Mouse (Mus musculus) fibroblast of lung, adult 2 months (primary cell): Measurements from ENCODE around the gene Stk38.
A peak's percentile ranks its signal among the peaks of the same experiment; 100 is the strongest.
"Not testable (repeated sequence)": the region's sequence is repeated elsewhere in the genome, so short reads cannot be mapped to it uniquely, and the experiment has no call there.

Experiments used
- DNase-seq: peaks from one replicate; pipeline ENCODE4 v3.0.0-alpha.2; 2011; ENCODE audit warnings: low read depth

Gene Stk38

DNA sequence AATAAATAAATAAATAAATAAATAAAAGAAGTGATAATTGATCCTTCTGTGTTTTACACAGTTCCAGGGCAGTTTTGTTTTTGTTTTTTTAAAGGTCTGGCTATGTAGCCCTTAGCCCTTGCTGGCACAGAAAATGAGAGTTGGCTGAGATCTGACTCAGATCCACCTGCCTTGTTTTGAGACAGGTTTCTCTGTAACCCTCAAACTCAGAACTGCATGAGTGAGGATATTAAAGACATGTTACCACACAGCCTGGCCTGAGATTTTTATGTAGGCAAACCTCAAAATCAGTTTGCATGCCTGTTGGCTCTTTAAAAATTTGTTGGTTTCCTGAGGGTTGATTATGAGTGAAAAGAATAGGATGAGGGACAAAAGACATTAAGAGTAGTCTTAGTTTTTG is 27.7 kb upstream of the Stk38 start:
- no peak for DNase-seq

DNA sequence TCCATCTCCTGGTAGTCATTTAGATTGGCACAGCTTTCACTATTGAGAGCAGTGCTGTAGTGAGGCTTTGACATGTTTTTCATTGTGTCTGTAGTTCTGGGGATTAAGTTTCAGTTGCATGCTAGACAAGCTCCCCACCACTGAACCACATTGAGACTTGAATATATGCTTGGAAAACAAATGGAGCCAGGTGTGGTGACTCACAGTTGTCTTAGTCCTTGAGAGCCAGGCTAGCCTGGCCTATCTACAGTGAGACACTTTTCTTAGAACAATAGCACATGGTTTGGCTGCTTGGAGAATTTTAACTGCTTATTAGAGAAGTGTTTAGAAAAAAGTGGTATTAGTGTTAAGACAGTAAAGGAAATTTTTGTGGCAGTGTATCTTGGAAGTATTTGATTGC is 26.5 kb upstream of the Stk38 start:
- no peak for DNase-seq

DNA sequence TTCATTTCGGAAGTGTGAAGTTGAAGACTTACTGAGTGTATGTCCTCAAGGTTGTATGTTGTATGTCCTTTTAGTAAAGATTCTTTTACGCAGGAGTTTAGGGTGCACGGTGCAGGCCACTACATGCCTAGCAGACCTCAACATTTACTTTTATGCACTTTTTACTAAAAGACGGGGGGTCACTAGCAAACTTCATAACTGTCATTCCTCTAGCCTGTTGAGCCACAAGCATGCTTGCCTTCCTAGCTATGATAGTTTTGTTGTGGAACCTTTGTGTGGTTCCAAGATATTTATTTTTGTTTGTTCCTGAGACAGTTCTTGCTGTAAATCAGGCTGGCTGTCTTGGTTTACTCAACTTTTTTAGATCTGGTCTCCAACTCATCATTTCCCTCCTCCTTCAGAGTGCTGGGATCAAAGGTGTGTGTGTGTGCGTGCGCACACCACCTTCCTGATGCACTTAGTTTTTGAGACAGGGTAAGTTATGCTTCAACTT is 25.8 kb upstream of the Stk38 start:
- DNase-seq, result no peak

DNA sequence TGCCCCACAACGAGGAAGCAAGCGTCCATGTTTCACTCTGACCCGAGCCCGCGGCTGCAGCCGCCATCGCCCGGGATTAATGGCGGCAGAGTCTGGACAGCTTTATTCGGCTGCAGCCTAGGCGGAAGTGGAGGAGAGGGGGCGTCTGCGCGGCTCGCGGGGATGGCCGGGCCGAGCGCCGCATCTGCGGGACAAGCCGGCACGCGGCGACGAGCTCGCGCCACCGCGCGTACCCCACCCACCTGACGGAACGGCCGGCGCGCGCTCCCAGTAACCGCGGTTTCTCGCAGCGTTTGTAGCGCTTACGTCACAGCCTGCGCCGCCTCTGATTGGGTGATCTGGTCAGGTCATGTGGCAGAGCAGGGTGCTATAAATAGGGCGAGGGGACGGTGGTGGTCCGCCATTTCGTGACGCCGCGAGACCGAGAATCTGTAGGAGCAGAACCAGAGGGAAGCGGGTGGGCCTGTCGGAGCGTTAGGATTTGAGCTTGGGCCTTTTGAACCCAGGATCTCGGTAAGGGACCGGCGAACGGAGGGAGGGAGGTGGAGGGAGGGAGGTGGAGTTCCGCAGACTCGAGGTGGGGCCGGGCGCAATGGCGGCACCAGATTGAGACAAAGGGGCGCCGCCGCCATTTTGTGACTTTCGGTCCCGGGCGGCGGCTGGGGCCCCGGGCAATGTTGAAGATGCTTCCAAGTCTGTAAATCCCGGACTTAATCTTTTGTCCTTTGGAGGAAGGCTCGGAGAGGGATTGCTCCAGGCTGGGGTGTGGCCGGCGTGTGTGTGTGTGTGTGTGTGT is 24.7 kb upstream of the Stk38 start, which contains the start of gene Srsf3:
Srsf3 (plus strand) TSS at position 355 of the 796 bp plus-strand sequence.
- DNase-seq, result peak; percentile 87

DNA sequence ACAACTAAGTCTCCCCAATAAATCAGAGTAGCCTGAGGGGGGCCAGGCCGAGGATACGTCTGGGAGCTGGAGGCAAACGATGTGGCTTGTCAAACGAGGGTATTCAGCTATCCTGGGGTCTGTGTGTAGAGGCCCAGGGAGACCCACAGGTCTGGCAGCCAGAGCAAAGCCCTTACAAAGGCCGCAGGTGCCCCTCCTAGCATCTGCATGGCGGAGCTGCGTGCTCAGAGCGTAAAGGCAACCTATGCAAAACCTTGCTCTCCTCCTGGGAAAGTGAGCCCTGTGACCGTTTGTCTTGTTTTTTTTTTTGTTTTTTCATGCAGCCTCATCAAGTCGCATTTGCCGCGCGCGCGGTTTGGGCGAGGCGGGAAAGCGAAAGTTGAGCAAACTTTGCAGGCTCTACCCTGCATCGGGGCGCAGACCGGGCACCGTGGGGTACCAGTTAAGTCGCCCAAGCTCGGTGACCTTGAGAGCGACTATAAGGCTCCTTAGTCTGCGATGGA is 24.0 kb upstream of the Stk38 start:
- DNase-seq, result no peak

DNA sequence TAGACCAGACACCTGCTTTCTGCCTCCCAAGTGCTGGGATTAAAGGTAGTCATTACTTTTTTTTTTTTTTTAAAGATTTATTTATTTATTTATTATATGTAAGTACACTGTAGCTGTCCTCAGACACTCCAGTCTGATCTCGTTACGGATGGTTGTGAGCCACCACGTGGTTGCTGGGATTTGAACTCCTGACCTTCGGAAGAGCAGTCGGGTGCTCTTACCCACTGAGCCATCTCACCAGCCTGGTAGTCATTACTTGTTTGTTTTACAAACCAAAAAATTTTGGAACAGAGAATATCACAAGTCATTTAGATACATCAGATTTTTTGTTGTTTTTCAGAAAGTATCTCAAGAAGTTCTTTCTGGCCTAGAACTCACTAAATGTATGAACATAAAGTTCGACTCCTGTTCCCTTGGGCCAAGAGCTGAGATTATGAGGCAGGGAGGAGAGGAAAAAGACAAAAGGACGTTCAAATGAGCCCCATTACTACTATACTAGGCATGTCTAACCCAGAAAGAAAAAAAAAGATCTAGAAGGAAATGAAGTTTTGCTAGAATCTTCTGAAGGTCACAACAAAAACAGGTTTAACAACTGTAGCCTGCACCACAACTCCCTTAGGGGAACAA is 23.4 kb upstream of the Stk38 start:
- not testable (repeated sequence) for DNase-seq

DNA sequence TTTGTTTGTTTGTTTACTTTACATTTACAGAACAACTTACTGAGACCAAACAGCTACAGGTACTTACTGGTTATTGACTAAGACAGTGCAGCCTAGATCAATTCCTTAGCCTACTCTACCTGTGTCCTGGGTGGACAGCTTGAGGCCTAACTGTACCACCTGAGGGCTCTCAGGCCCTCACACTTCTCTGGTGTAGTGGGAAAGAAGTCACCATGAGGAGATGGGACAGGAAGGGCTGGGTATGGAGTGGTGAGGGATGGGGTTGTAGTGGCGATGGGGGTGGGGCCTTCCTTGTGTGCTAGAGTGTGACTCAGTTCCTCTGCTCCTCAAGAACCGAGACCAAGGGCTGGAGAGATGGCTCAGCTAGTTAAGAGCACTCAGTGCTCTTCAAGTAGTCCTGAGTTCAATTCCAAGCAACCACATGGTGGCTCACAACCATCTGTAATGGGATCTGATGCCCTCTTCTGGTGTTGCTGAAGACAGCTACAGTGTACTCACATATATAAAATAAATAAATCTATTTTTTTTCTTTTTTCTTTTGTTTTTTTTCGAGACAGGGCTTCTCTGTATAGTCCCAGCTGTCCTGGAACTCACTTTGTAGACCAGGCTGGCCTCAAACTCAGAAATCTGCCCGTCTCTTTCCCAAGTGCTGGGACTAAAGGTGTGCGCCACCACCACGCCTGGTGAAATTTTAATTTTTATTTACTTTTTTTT is 22.7 kb upstream of the Stk38 start:
- DNase-seq, result no peak

DNA sequence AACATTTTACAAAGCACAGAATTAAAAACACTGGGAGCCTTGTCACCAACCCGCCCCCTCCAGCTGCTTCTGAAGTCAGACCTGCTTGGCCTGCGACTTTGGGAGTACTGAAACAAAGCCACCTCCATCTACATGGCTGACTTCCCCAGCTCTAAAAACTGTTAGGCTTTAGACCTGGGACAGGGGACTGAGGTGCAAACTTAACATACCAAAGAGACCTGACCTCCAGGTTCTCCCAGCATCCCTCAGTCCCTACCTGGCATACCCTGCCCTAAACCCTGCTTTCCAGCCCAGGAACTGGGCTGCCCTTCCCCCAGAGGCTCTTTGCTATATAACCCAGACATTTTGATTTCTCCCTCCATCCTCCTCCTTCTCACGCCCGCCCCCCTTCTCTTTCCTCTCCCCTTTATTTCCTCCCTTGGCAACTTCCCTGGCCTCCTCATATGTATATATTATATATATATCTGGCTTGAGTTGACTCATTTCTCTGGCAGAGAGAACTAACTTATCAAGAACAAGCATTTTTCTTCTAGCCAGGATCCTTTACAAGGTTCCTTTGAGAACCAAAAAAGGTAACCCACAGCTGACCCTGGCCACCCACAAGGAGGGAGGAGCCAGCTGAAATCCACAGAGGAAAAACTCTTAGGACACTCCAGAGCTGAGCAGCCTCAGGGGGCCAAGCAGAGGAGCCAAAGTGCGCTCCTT is 19.0 kb upstream of the Stk38 start:
- DNase-seq, result no peak

DNA sequence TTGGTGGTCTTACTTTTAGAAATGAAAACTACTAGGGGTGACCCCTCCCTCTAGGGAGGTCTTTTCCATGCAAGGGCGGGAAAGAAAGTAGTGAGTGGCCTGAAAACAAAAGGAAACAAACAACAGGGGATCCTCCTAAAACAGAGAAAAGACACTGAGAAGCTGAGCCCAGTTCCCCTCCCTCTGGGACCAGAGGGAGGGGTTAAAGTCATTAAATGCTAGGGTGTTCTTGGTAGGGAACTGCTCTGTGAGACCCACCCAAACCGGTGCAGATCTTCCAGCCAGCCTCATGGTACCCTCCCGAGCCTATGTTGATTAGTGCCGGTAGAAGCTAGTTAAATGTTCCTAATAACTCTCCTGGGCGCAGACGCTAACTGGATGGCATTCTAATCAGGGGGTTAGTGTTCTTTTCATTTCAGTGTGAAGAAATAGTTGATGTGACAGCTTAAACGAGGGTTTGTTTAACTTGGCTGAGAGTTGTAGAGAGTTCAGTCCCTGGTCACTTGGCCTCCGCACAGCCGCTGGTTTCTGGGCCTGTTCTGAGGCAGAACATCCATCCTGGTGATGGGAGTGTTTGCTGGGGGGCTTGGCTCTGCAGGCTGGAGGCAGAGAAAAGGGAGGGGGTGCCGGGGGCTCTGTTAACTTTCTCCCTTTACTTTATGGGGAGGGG is 17.2 kb upstream of the Stk38 start:
- DNase-seq, result no peak

DNA sequence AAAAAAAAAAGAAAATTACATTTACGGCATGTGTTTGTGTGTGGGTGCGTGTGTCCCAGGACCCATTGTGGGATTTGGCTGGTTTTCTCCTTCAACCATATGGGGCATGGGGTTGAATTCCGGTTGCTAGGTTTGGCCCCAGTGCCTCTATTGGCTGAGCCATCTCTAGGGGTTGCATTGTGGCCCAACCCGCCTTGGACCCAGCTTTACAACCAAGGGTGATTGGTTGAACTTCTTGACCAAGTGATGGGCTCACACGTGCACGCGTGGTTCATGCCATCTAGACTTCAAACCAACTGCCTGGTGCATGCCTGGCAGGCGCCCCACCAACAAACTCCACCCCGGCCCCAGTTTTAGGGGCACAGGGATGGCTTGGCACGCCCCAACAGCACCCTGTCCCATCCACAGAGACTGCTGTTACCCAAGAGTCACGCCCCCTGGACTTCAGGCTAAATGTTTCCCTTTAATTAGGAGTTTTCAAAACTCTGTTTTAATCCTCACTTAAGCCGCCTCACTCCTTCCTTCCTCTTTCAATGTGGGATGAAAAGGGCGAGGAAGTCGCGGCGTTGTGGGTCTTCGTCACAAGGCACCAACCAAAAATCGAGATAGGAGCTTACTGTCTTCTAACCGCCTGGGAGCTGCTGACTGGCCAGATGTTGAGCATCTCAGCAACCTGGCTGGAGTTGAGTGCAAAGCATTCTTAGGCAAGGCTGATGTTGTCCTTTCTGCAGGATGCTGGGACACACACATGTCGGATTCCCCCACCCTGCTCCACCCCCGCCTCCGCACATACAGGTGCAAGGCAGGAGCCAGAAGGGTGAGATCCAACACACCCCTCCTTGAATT is 16.5 kb upstream of the Stk38 start:
- DNase-seq, result no peak

DNA sequence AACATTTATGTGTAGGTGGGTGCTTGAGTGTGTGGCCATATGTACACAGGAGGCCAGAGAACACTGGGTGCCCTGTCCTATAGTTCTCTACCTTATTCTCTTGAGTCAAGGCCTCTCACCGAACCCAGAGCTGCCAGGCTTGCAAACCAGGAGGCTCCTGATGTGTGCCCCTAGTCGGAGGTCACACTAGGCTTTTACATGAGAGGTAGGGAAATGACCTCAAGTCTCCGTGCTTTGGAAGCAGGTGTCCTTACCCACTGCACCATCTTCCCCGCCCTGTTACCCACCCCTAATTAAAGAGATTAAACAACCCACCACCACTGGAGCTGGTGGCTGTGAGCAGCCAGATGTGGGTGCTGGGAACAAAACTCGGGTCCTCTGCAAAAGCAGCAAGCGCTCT is 15.6 kb upstream of the Stk38 start:
- no peak for DNase-seq

DNA sequence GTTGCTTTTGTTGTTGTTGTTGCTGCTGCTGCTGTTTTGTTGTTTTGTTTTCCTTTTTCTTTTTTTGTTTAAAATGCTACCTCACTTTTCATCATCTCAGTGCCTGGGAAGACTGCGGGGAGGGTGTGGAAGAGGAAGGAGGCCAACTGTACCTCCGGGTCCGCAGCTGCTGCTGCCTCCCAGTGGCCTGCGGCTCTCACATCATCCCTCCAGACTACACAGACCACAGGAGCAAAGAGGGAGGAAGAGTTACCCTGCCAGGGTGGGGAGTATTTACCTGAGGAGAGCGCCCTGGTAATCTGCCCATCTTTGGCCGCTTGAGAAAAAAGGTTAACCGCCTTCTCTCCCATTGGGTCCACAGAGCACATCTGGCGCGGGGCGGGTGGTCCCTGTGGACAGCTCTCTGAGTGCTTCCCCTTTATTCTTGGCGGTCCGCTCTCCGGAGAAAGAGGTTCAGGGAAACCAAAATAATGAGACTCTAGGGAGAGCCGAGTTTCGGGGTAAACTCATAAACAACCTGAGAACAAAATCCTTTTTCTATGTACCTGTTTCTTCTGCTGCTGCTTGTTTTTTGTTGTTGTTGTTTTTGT is 14.5 kb upstream of the Stk38 start:
- no peak for DNase-seq

DNA sequence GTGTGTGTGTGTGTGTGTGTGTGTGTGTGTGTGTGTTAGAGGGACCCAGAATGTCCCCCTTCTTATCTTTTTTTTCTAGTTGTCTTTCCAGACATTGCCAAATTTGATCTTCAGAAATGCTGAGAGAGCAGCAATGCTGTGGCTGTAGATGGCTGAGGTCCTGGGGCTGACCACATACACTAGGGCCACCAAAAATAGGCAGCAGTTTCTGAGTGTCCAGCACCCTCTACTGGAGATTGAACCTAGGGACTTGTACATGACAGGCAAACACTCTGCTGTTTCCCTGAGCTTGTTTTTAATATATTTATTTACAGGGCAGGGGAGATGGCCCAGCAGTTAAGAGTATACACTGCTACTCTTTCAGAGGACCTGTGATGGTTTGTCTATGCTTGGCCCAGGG is 12.6 kb upstream of the Stk38 start:
- DNase-seq, result no peak

DNA sequence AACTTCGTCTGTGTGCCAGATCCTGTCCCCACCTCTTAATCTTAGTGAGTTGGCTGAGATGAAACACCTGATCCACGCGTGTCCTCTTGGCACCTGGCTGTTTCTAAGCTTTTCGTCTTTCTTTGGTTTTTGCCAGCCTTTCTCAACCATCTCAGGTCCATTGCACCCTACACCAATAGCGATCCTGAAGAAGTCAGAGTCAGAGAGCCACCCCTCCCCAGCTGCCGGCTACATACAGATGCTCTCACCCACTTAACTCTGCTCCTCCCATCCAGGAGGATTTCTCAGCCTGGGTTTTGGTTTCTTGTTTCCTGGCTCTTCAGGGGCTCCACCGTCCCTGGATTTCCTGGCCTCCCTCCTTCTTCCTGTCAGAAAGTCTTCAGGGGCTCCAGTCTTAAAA is 11.6 kb upstream of the Stk38 start:
- DNase-seq, result no peak

DNA sequence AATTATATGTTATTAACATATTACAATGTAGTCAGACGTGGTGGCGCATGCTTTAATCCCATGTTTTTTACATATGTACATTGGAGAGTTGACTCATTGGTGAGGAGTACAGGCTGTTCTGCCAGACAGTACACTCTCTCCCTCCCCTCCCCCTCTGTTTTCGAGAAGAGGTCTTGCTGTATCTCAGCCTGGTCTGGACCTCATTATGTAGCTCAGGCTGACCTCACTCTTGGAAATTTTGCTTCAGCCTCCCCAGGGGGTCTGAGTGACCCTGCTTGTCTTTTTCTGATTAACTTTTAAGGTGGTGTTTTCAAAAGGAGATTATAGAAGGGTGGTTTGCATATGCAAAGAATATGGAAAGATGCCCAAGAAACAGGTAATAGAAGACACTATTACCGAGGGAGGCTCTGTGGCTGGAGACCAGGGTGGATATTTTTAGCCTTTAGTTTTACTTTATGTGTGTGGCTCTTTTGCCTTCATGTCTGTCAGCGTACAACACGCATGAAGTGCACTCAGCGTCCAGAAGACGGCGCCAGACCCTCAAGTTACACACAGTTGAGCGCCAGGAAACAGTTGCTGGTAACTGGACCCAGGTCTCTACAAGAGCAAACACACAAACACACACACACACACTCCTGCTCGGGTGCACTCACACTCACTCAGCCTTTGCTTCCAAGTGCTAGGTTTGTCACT is 10.6 kb upstream of the Stk38 start:
- no peak for DNase-seq

DNA sequence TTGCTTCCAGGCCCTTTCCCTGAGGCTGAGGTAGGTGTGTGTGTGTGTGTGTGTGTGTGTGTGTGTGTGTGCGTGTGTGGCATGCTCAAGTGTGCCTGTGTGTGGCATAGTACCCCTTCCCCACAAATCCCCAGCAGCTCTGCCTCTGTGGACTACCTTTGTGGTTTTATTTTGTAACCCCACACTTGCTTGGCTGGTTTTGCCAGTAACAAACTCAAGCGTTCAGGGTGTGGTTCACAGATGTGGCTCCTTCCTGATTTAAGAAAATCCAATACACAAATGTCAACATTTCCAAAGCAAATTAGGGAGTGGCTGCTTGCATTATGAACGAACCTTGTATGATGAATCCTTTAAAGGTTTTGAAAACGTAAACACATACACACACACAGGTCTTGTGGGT is 8.9 kb upstream of the Stk38 start:
- no peak for DNase-seq

DNA sequence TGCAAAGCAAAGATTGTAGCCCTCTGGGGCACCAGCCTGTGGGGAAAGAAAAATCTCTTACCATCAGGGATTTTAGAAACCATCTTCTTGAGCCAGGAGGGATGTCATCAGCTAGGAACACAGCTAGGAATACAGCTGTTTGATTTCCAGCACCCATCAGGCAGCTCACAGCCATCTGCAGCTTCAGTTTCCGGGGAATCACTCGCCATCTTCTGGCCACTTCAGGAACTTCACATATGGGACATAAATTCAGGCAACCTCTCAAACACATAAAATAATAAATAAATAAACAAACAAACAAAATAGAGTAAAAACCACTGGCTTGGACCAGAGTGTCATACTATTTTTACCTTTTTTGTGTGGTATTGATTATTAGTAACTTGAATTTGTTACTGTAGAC is 7.8 kb upstream of the Stk38 start:
- no peak for DNase-seq

DNA sequence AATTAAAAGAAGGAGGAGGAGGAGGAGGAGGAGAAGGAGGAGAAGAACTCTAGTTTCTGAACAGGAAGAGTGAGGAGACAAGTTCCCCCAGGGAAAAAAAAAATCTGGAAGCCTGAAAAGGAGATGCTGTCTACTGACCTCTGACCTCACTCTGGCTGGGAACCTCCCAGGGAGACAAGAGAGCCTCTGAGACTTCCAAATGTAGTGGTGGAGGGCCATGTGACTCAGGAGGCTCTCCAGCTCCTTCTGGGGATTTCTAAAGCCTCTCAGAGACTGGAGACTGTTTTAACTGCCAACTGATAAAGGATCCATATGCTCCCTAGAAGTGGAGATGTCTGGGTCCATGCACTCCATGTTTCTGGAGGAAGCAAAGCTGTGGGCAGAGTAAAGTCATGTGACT is 6.4 kb upstream of the Stk38 start:
- peak; percentile 40 for DNase-seq

DNA sequence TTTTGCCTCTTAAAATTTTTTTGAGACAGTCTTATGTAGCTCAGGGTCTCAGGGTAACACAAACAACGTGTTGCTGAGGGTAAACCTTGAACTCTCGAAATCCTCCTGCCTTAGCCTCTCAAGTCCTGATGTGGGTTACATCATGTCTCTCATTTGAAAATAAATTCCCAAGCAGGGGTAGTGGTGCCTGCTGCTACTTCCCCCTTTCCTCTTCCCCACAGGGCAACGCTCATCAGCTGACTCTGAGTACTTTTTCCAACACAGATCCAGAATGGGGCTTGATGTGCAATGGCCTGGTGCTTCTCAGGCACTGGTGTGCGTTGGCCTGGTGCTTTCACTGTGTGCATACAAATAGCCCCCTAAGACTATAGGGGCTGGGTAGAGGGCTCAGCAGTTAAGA is 1.4 kb upstream of the Stk38 start:
- no peak for DNase-seq

DNA sequence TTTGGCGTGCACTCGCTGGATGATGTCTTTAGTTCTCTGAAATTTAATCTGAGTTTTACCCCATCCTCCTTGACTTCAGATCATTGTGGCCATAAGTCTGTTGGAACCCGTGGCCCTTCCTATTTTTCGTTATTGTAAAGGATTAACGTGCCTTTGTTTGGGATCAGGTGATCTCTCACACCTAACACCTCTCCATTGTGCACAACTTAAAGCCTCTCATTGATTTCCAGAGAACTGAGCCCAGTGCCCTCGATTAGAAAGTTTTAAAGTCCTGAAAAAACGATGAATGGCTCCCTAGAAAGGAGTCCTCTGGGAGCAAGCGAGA is 493 bp upstream of the Stk38 start:
- no peak for DNase-seq
